Mouse (Mus musculus) brain, adult 2 months (tissue): ENCODE measurements at regions not wholly inside any gene's neighbourhood (a gene's known extent, or its start where the extent isn't known, plus 50 kb on each side); places are given as distances from the start of the nearest gene placed in this dataset.

Source experiments
- DNase-seq: peaks from one replicate; pipeline ENCODE4 v3.0.0; 2011; ENCODE audit warnings: low read depth, low spot score

DNA sequence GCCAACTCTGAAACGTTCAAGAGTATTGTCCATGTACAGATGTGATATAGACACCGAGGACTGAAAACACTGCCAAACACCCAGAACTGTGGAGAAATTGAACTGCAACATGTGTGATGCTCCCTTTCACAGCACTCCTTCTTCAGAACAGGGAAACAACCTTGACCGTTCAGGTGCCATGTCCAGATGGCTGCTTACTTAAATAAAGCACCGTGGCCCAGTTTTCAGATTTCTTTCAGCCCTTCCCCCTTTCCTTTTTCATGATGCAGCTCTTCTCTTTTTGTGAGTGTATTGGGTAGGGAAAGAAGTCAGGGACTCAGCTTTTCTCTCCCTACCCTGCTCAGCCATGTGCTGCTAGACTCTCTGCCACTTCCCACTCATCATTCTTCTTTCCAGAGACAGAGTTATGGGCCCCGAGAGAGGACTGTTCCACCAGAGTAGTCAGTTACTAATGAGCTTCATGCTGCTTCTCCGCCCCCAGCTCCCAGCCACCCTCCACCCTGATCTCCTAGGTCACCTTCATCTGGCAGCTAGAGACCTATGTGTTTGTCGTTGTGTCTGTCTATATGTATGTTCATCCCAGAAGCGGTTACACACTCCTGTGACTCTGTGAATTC, 74.3 kb upstream of the Astn2 start:
- peak; percentile 63 for DNase-seq
